Mouse (Mus musculus): ENCODE data around the gene Cercam. TPM values are rescaled to one million over a fixed set of nuclear protein-coding genes. Genes with fewer than 3 reads are reported as not detected.

Cercam gene
- polyA plus RNA-seq, 1 experiment from 2014 or later: 14.8 TPM

Small RNA genes within 50 kb of the gene (microRNA-seq; reads per million reads assigned to microRNA genes)
- gene Mir219a-2 (not detected), gene Mir219b (not detected)

Other genes starting within 250 kb of the Cercam start
- 12.6 and 14.5 TPM in 2 replicates for gene Rapgef1, start 249.4 kb upstream of the Cercam start, polyA plus RNA-seq (2014; fragmentation: Nextera tagmentation; extraction: Ambion mirVana)
- not detected in 2 replicates for gene Gm13420, start 117.5 kb upstream of the Cercam start, polyA plus RNA-seq (2014; fragmentation: Nextera tagmentation; extraction: Ambion mirVana)
- gene Gm13547, start 109.9 kb upstream of the Cercam start, polyA plus RNA-seq (2014; fragmentation: Nextera tagmentation; extraction: Ambion mirVana): not detected in 2 replicates
- gene Coq4, start 81.7 kb upstream of the Cercam start, polyA plus RNA-seq (2014; fragmentation: Nextera tagmentation; extraction: Ambion mirVana): 29.5 and 33.4 TPM in 2 replicates
- 21.9 and 23.3 TPM in 2 replicates for gene Trub2, start 80.7 kb upstream of the Cercam start, polyA plus RNA-seq (2014; fragmentation: Nextera tagmentation; extraction: Ambion mirVana)
- 7.8 and 9.5 TPM in 2 replicates for gene Slc27a4, start 66.5 kb upstream of the Cercam start, polyA plus RNA-seq (2014; fragmentation: Nextera tagmentation; extraction: Ambion mirVana)
- 14.6 and 17.8 TPM in 2 replicates for gene Urm1, start 49.1 kb upstream of the Cercam start, polyA plus RNA-seq (2014; fragmentation: Nextera tagmentation; extraction: Ambion mirVana)
- 46.8 and 47.2 TPM in 2 replicates for gene Odf2, start 20.1 kb downstream of the Cercam start, polyA plus RNA-seq (2014; fragmentation: Nextera tagmentation; extraction: Ambion mirVana)
- gene Gle1, start 66.3 kb downstream of the Cercam start, polyA plus RNA-seq (2014; fragmentation: Nextera tagmentation; extraction: Ambion mirVana): 36.1 and 38.1 TPM in 2 replicates
- 156 and 161 TPM in 2 replicates for gene Sptan1, start 96.4 kb downstream of the Cercam start, polyA plus RNA-seq (2014; fragmentation: Nextera tagmentation; extraction: Ambion mirVana)
- gene Wdr34, start 179.7 kb downstream of the Cercam start, polyA plus RNA-seq (2014; fragmentation: Nextera tagmentation; extraction: Ambion mirVana): 18.9 and 21.8 TPM in 2 replicates
- gene Set, start 188.2 kb downstream of the Cercam start, polyA plus RNA-seq (2014; fragmentation: Nextera tagmentation; extraction: Ambion mirVana): 218 and 223 TPM in 2 replicates
- gene Pkn3, start 208.5 kb downstream of the Cercam start, polyA plus RNA-seq (2014; fragmentation: Nextera tagmentation; extraction: Ambion mirVana): 10.0 and 10.3 TPM in 2 replicates
- 28.2 and 38.5 TPM in 2 replicates for gene Zdhhc12, start 224.5 kb downstream of the Cercam start, polyA plus RNA-seq (2014; fragmentation: Nextera tagmentation; extraction: Ambion mirVana)